Mouse (Mus musculus) lung, postnatal 0 days (tissue): ENCODE results near the gene Lrpap1.

ENCODE experiments used
- CTCF ChIP-seq: IDR thresholded peaks from 2 replicates; pipeline ENCODE4 v1.5.1; 2016; ENCODE audit warnings: antibody characterized with exemption, mild to moderate bottlenecking
- EP300 ChIP-seq: IDR thresholded peaks from 2 replicates; pipeline ENCODE4 v1.6.1; 2016; ENCODE audit warnings: antibody characterized with exemption, mild to moderate bottlenecking, control low read depth

DNA sequence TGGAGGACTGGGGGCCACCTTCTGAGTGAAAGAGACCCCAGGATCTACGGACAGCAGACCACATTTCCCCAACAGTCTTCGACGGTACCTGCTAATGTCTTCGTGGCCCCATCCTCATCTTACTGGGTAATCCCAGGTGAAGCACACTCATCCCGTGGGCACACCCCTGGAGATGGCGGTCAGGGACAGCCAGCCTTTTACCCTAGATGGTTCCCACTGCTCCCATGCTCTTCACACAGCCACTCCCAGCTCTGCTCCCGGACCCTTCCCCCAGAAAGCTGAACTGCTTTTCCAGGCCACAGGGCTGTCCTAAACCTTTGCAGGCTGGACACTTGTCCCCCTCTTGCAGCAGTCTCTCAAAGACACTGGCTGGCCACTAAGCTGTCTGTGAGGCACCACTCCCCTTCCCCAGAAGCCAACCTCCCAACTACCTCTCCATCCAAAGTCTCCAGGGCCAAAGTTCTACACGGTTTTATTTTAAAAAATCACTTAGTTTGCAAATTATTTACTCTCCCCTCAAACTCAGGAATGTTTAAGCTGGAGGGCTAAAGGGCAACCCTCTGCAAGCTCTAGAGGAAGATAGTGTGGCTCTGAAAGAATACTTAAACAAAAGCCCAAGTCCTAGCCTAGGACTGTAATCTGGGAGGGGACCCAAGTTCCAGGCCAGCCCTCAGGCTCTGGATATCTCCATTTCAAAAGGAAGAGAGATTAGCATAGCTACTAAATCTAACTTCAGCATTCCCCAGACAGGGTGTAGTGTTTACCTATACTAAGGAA, 1.2 kb downstream of the Lrpap1 start:
- TF ChIP-seq CTCF: no peak
- TF ChIP-seq EP300: no peak
